In genomic region chr15:30777801-30778200, GRCm38 (mm10) we compare ENCODE assay signal across 18 mouse cellular contexts.
"Had no signal": no experiment of that assay in that cellular context is flagged by ENCODE, and none has a peak within 500 bp of the region (broad histone marks: within the 10 kb centered on the region; RNA-seq: fewer than 3 reads in every experiment).

No protein-coding gene starts in this region.

- H3K9ac ChIP-seq: liver, embryonic 15.5 days; liver, postnatal 0 days; lung, embryonic 15.5 days; midbrain, embryonic 12.5 days; midbrain, embryonic 15.5 days; neural tube, embryonic 12.5 days; stomach, embryonic 15.5 days had no signal

- H3K9me3 ChIP-seq: liver, embryonic 15.5 days; lung, embryonic 15.5 days; midbrain, embryonic 12.5 days; midbrain, embryonic 15.5 days; neural tube, embryonic 12.5 days; stomach, embryonic 15.5 days had no signal

- DNase-seq: liver, postnatal 0 days; lung, adult 2 months; lung, postnatal 14 days; lung, postnatal 36 days; right cerebral cortex, postnatal 14 days; thymus, adult 2 months; thymus, postnatal 25 days; thymus, postnatal 4 days had no signal

- H3K36me3 ChIP-seq: liver, embryonic 15.5 days; lung, embryonic 15.5 days; midbrain, embryonic 12.5 days; midbrain, embryonic 15.5 days; neural tube, embryonic 12.5 days; stomach, embryonic 15.5 days had no signal

- ATAC-seq: liver, postnatal 0 days; lung, postnatal 0 days; midbrain, embryonic 15.5 days had no signal

- H3K4me2 ChIP-seq: liver, embryonic 15.5 days; lung, embryonic 15.5 days; midbrain, embryonic 12.5 days; midbrain, embryonic 15.5 days; neural tube, embryonic 12.5 days; stomach, embryonic 15.5 days had no signal

- H3K27ac ChIP-seq: liver, embryonic 15.5 days; lung, embryonic 15.5 days; macrophage; midbrain, embryonic 15.5 days; neural tube, embryonic 12.5 days; stomach, embryonic 15.5 days; stomach, postnatal 0 days had no signal

- H3K27me3 ChIP-seq: liver, embryonic 15.5 days; lung, embryonic 15.5 days; megakaryocyte, embryonic 14.5 days; midbrain, embryonic 12.5 days; midbrain, embryonic 15.5 days; neural tube, embryonic 12.5 days; stomach, embryonic 15.5 days had no signal

- H3K4me3 ChIP-seq: liver, embryonic 15.5 days; lung, embryonic 15.5 days; megakaryocyte, embryonic 14.5 days; midbrain, embryonic 12.5 days; midbrain, embryonic 15.5 days; neural tube, embryonic 12.5 days; stomach, embryonic 15.5 days had no signal

- H3K4me1 ChIP-seq: liver, embryonic 15.5 days; lung, embryonic 15.5 days; megakaryocyte, embryonic 14.5 days; neural tube, embryonic 12.5 days; stomach, embryonic 15.5 days had no signal
